ENCODE assay signal across 8 mouse cellular contexts in the genomic region with DNA sequence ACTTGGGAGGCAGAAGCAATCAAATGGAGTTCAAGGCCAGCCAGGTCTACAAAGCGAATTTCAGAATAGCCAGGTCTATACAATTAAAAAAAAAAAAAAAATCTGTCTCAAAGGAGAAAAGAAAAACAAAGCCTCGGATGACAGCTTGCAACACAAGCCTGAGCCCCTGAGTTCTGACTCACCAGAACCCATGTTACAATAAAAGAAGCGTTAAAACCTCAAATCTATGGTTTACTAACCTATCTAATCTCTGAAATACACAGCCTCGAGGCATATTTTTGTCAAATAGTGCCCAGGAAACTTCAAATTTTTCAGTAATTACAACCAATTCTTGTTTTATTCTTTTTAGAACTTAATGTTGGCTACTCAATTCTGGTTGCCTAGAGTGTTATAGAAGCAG. TPM values are rescaled to one million over a fixed set of nuclear protein-coding genes. Genes with fewer than 3 reads are reported as not detected.
DNase-seq lines count a peak whose midpoint lies in the region; ATAC-seq and TF ChIP-seq lines count a peak whose summit lies in the region.

No protein-coding gene starts in this region.

- H3K36me3 ChIP-seq in forebrain, embryonic 12.5 days (replicated peaks), result no peaks in the 10 kb centered on the region
- no peaks in the 10 kb centered on the region for H3K36me3 ChIP-seq in forebrain, embryonic 15.5 days
- H3K36me3 ChIP-seq in hindbrain, embryonic 15.5 days, result no peaks in the 10 kb centered on the region
- no peaks in the 10 kb centered on the region for H3K36me3 ChIP-seq in myocyte (ENCODE audit: control insufficient read depth, insufficient read depth)

- H3K9ac ChIP-seq in forebrain, embryonic 12.5 days, result no peak overlapping the region
- no peak overlapping the region for H3K9ac ChIP-seq in forebrain, embryonic 15.5 days (replicated peaks)
- peak overlapping the region; percentile 0; the same call in 1 of the 2 replicates for H3K9ac ChIP-seq in hindbrain, embryonic 15.5 days

- H3K4me1 ChIP-seq in forebrain, embryonic 12.5 days, result peaks cover 16% of the 10 kb centered on the region
- peaks cover 12% of the 10 kb centered on the region for H3K4me1 ChIP-seq in forebrain, embryonic 15.5 days
- peaks cover 23% of the 10 kb centered on the region for H3K4me1 ChIP-seq in hindbrain, embryonic 15.5 days (replicated peaks)

- no peak overlapping the region for H3K27ac ChIP-seq in forebrain, embryonic 12.5 days
- no peak overlapping the region for H3K27ac ChIP-seq in forebrain, embryonic 15.5 days (replicated peaks)
- no peak overlapping the region; the same call in 1 of the 2 replicates for H3K27ac ChIP-seq in left cerebral cortex, adult 2 months
- no peak overlapping the region for H3K27ac ChIP-seq in hindbrain, embryonic 15.5 days (replicated peaks)

- no peak for TF ChIP-seq CTCF in left cerebral cortex, adult 2 months (IDR thresholded peaks at IDR 0.05)

- TF ChIP-seq POLR2A in myocyte (IDR thresholded peaks at IDR 0.05; ENCODE audit: insufficient read length, low read depth), result no peak

- WGBS in forebrain, embryonic 12.5 days, result 58% methylated on average over 4 of the region's 4 CpGs
- 56% methylated on average over 4 of the region's 4 CpGs for WGBS in forebrain, embryonic 15.5 days
- WGBS in hindbrain, embryonic 15.5 days, result 59% methylated on average over 4 of the region's 4 CpGs

- ATAC-seq in forebrain, embryonic 12.5 days (ENCODE audit: low FRiP score), result no peak
- ATAC-seq in forebrain, embryonic 15.5 days (replicated peaks), result no peak
- ATAC-seq in hindbrain, embryonic 15.5 days (ENCODE audit: low FRiP score, low read depth), result no peak

- H3K79me2 ChIP-seq in myocyte (ENCODE audit: control insufficient read depth, insufficient read depth), result peaks cover 27% of the 10 kb centered on the region

- H3ac ChIP-seq in myocyte (ENCODE audit: control insufficient read depth, insufficient read length), result no peak overlapping the region

- H3K4me2 ChIP-seq in forebrain, embryonic 12.5 days, result peak overlapping the region; percentile 15; the same call in 1 of the 2 replicates
- H3K4me2 ChIP-seq in forebrain, embryonic 15.5 days (replicated peaks), result no peak overlapping the region
- peak overlapping the region; percentile 73 for H3K4me2 ChIP-seq in hindbrain, embryonic 15.5 days
- peak overlapping the region; percentile 50 for H3K4me2 ChIP-seq in myocyte (ENCODE audit: low read depth)

- no peaks in the 10 kb centered on the region for H3K27me3 ChIP-seq in forebrain, embryonic 12.5 days
- no peaks in the 10 kb centered on the region for H3K27me3 ChIP-seq in forebrain, embryonic 15.5 days
- H3K27me3 ChIP-seq in hindbrain, embryonic 15.5 days, result no peaks in the 10 kb centered on the region
- H3K27me3 ChIP-seq in myocyte (ENCODE audit: control insufficient read depth, insufficient read depth, insufficient read length), result no peaks in the 10 kb centered on the region

- intact Hi-C loops in left cerebral cortex, adult 2 months (cut with DNase I), result no loop called here
- intact Hi-C loops in left cerebral cortex, postnatal 36 days (cut with DNase I), result no loop called here

- H3K9me3 ChIP-seq in forebrain, embryonic 12.5 days, result no peaks in the 10 kb centered on the region
- H3K9me3 ChIP-seq in forebrain, embryonic 15.5 days, result no peaks in the 10 kb centered on the region
- H3K9me3 ChIP-seq in hindbrain, embryonic 15.5 days, result no peaks in the 10 kb centered on the region

- H3K4me3 ChIP-seq in forebrain, embryonic 12.5 days (replicated peaks), result no peak overlapping the region
- H3K4me3 ChIP-seq in forebrain, embryonic 15.5 days, result no peak overlapping the region
- H3K4me3 ChIP-seq in left cerebral cortex, adult 2 months, result peak overlapping the region; percentile 94
- no peak overlapping the region for H3K4me3 ChIP-seq in hindbrain, embryonic 15.5 days
- H3K4me3 ChIP-seq in myocyte, result peak overlapping the region; percentile 38

- no peak for DNase-seq in left cerebral cortex, adult 2 months (ENCODE audit: extremely low spot score in 1 of 2, low spot score in 2 of 2)
- DNase-seq in left cerebral cortex, adult 8-10 months (ENCODE audit: low spot score in 2 of 2), result no peak
- no peak for DNase-seq in left cerebral cortex, postnatal 36 days (ENCODE audit: low spot score in 2 of 2)
- DNase-seq in urinary bladder, postnatal 14 days (ENCODE audit: low spot score), result no peak

TF ChIP-seq in myocyte, 11 proteins besides CTCF, POLR2A, EP300 and RAD21:
- TF ChIP-seq E2F4 (IDR thresholded peaks at IDR 0.05; ENCODE audit: insufficient read depth), result no peak
- no peak for TF ChIP-seq REST (IDR thresholded peaks at IDR 0.05; ENCODE audit: insufficient read depth, insufficient read length)
- TF ChIP-seq TCF3 (IDR thresholded peaks at IDR 0.05; ENCODE audit: insufficient read length, low read depth), result no peak

RNA-seq across cellular contexts. Expression of gene Kdm7a, which starts 2.1 kb away (rescaled TPM):
- polyA plus RNA-seq in forebrain, embryonic 12.5 days (2016; fragmentation: Nextera tagmentation; extraction: Ambion mirVana), result 16.8 and 18.1 TPM in 2 replicates
- 7.4 and 8.1 TPM in 2 replicates for polyA plus RNA-seq in forebrain, embryonic 15.5 days (2015; fragmentation: Nextera tagmentation; extraction: Ambion mirVana)
- total RNA-seq in left cerebral cortex, adult 2 months (2021), result 10 to 100 TPM; 39.5 to 51.5 TPM
- 10 to 100 TPM; 28.1 to 37.5 (median 29.3) TPM for total RNA-seq in left cerebral cortex, adult 8-10 months (2022)
- polyA plus RNA-seq in hindbrain, embryonic 15.5 days (2015; fragmentation: Nextera tagmentation; extraction: Ambion mirVana), result 4.7 and 6.0 TPM in 2 replicates
- polyA plus RNA-seq in myocyte (2012; fragmentation: generic; extraction: Trizol), result 2.8 TPM
- 10 to 100 TPM; 29.8 to 41.9 TPM for total RNA-seq in left cerebral cortex, postnatal 36 days (2021)

Comparison
In these comparisons a context has a peak if more than half of its experiments do, and no peak if none do; other contexts are left out.
1. H3K4me3 ChIP-seq: peak in left cerebral cortex, adult 2 months (single experiment) and myocyte (single experiment); none in forebrain, embryonic 12.5 days (single experiment), forebrain, embryonic 15.5 days (single experiment) and hindbrain, embryonic 15.5 days (single experiment).